Mouse (Mus musculus): ENCODE data around the gene Cdh20. TPM values are rescaled to one million over a fixed set of nuclear protein-coding genes. Genes with fewer than 3 reads are reported as not detected.

Cdh20 gene
- total and polyA plus RNA-seq, 2 experiments from 2014 or later, result 5.6 to 17.0 TPM

DNA sequence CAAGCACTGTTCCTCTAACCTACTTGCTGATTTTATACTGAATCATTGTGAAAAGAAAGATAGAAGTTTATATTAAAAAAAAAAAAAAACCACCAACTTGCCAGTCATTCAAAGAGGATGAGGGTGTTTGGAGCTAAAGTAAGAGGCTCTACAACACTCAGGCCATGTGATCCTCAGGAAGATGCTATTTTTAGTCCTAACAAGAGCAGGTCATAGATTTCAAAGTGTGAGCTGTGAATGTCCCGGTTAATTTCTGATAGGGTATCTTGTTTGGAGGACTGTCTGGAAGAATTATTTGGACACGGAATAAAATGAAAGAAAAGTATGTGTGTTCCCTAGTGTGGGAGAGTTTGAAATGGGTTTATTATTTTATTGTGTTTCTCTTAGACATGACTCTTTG is 49.2 kb downstream of the Cdh20 start:
- H3K4me2 ChIP-seq (ENCODE audit: low read depth, low read length), result no peak overlapping the region
- H3K4me3 ChIP-seq (ENCODE audit: low read length), result no peak overlapping the region
- WGBS, result 87% methylated on average over 2 of the region's 2 CpGs
- no peak overlapping the region for H3K9ac ChIP-seq (replicated peaks; ENCODE audit: low read length)
- TF ChIP-seq CTCF (IDR thresholded peaks at IDR 0.05; ENCODE audit: low read depth), result no peak
- DNase-seq (ENCODE audit: low spot score), result no peak
- no peak overlapping the region for H3K27ac ChIP-seq
- no peaks in the 10 kb centered on the region for H3K27me3 ChIP-seq (ENCODE audit: insufficient read depth, low read length)
- H3K9me3 ChIP-seq (ENCODE audit: low read length), result no peaks in the 10 kb centered on the region
- H3K36me3 ChIP-seq (ENCODE audit: insufficient read depth, low read length), result no peaks in the 10 kb centered on the region
- no peaks in the 10 kb centered on the region for H3K4me1 ChIP-seq (ENCODE audit: insufficient read depth, low read length)
- ATAC-seq, result no peak

DNA sequence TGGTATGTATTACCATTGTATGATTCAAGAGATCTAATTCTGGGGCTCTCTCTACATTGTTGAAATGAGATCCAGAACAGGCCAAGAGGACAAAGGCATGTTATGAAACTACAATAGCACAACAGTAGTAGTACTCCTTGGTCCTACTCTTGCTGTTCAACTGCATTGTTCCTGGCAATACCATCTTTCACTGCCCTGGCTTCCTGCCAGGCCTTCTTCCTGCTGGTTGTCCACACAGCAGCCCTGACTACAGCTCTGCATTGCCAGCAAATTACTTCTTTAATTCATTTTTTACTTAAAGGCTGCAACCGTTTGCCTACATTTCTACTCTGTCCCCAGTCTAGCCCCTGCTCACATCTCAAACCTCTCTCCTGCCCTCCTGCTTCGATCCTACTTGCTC is 59.8 kb downstream of the Cdh20 start:
- Histone ChIP-seq H3K4me3 (ENCODE audit: low read length) (no peak overlapping the region), H3K9ac (replicated peaks; ENCODE audit: low read length) (no peak overlapping the region), H3K36me3 (ENCODE audit: insufficient read depth, low read length) (no peaks in the 10 kb centered on the region), H3K27ac (no peak overlapping the region), H3K9me3 (ENCODE audit: low read length) (no peaks in the 10 kb centered on the region), H3K4me1 (ENCODE audit: insufficient read depth, low read length) (no peaks in the 10 kb centered on the region), H3K27me3 (ENCODE audit: insufficient read depth, low read length) (no peaks in the 10 kb centered on the region), H3K4me2 (ENCODE audit: low read depth, low read length) (no peak overlapping the region)
- no peak for TF ChIP-seq CTCF (IDR thresholded peaks at IDR 0.05; ENCODE audit: low read depth)
- DNase-seq (ENCODE audit: low spot score) (no peak), ATAC-seq (no peak)
- WGBS, result 73% methylated on average over 2 of the region's 2 CpGs

DNA sequence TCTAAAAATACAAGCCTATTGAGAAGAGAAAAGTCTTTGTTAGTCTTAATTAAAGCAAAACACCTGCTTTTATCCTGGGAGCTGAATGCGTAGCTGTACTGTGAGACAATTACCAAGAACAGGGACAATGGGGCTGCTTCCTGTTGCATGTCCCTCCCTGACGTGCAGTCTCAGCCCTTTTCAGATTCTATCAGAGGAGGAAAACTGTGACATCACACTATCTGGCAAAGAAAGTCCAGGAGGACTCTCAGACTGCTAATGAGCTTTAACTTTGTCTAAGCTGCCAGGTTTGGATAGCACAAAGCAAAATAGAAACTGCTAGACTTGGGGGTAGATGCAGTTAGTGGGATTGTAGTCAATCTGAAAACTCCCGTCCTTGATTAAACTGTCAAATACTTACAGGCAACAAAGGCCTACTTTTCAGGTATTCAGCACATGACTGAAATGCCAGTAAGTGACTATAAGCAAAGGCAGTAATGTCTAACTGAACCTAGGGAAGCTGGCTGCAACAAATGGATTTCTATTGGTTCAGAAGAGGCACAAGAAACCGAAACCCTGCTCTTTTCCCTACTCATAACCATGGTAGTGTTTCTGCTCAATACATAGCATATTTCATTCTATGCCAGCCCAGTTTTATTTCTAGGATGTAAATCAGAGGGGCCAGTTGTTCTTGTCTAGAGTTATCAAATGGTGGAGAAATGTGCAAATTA is 70.0 kb downstream of the Cdh20 start:
- ATAC-seq, result peak; percentile 91
- DNase-seq (ENCODE audit: low spot score), result peak; percentile 78
- Histone ChIP-seq H3K4me1 (ENCODE audit: insufficient read depth, low read length) (0 out of 2 replicates have a peak, but pooled peaks cover 4% of the 10 kb centered on the region), H3K4me2 (ENCODE audit: low read depth, low read length) (no peak overlapping the region), H3K9me3 (ENCODE audit: low read length) (no peaks in the 10 kb centered on the region), H3K27ac (peak overlapping the region; percentile 51), H3K9ac (replicated peaks; ENCODE audit: low read length) (no peak overlapping the region), H3K36me3 (ENCODE audit: insufficient read depth, low read length) (no peaks in the 10 kb centered on the region), H3K27me3 (ENCODE audit: insufficient read depth, low read length) (no peaks in the 10 kb centered on the region), H3K4me3 (ENCODE audit: low read length) (no peak overlapping the region)
- TF ChIP-seq CTCF (IDR thresholded peaks at IDR 0.05; ENCODE audit: low read depth), result no peak
- WGBS, result 42% methylated on average over 4 of the region's 4 CpGs

GRCm38 (mm10) chr1:104839051-104839450 is 70.7 kb downstream of the Cdh20 start:
- Histone ChIP-seq H3K9ac (replicated peaks; ENCODE audit: low read length) (no peak overlapping the region), H3K9me3 (ENCODE audit: low read length) (no peaks in the 10 kb centered on the region), H3K36me3 (ENCODE audit: insufficient read depth, low read length) (no peaks in the 10 kb centered on the region), H3K4me1 (ENCODE audit: insufficient read depth, low read length) (0 out of 2 replicates have a peak, but pooled peaks cover 4% of the 10 kb centered on the region), H3K4me2 (ENCODE audit: low read depth, low read length) (no peak overlapping the region), H3K27me3 (ENCODE audit: insufficient read depth, low read length) (no peaks in the 10 kb centered on the region), H3K27ac (peak overlapping the region; percentile 51), H3K4me3 (ENCODE audit: low read length) (no peak overlapping the region)
- no peak for TF ChIP-seq CTCF (IDR thresholded peaks at IDR 0.05; ENCODE audit: low read depth)
- ATAC-seq (0 out of 2 replicates have a peak, but pooled peaks have one; percentile 36), DNase-seq (ENCODE audit: low spot score) (peak; percentile 39)

GRCm38 (mm10) chr1:104848256-104848919 is 80.1 kb downstream of the Cdh20 start:
- Histone ChIP-seq H3K4me3 (ENCODE audit: low read length) (no peak overlapping the region), H3K9ac (replicated peaks; ENCODE audit: low read length) (no peak overlapping the region), H3K27ac (peak overlapping the region; percentile 21; the same call in 1 of the 2 replicates), H3K4me1 (ENCODE audit: insufficient read depth, low read length) (no peaks in the 10 kb centered on the region), H3K36me3 (ENCODE audit: insufficient read depth, low read length) (no peaks in the 10 kb centered on the region), H3K9me3 (ENCODE audit: low read length) (no peaks in the 10 kb centered on the region), H3K27me3 (ENCODE audit: insufficient read depth, low read length) (no peaks in the 10 kb centered on the region), H3K4me2 (ENCODE audit: low read depth, low read length) (no peak overlapping the region)
- TF ChIP-seq CTCF (IDR thresholded peaks at IDR 0.05; ENCODE audit: low read depth), result no peak
- peak; percentile 28 for DNase-seq (ENCODE audit: low spot score)
- ATAC-seq, result peak; percentile 87
- WGBS, result 10% methylated on average over 2 of the region's 2 CpGs

DNA sequence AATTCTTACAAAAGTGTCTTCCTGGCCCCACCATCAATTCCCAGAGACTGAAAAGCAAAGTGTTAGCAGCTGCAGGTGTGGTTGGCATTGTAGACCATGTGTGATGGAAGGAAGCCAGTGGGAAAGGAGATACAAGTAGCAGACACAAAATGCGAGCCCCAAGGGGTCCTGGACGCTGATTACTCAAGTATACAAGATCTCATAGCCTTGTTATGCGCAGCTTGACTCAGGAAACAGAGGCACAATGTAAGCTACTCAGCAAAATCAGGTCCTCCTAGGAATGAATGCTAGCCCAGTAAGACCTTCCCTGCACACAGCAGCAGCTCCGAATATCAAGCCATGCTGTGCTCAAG is 80.6 kb downstream of the Cdh20 start:
- Histone ChIP-seq H3K27ac (peak overlapping the region; percentile 21; the same call in 1 of the 2 replicates), H3K27me3 (ENCODE audit: insufficient read depth, low read length) (no peaks in the 10 kb centered on the region), H3K4me2 (ENCODE audit: low read depth, low read length) (no peak overlapping the region), H3K4me1 (ENCODE audit: insufficient read depth, low read length) (no peaks in the 10 kb centered on the region), H3K9ac (replicated peaks; ENCODE audit: low read length) (no peak overlapping the region), H3K9me3 (ENCODE audit: low read length) (no peaks in the 10 kb centered on the region), H3K4me3 (ENCODE audit: low read length) (no peak overlapping the region), H3K36me3 (ENCODE audit: insufficient read depth, low read length) (no peaks in the 10 kb centered on the region)
- DNase-seq (ENCODE audit: low spot score), result peak; percentile 22
- no peak for ATAC-seq
- 26% methylated on average over 4 of the region's 4 CpGs for WGBS
- no peak for TF ChIP-seq CTCF (IDR thresholded peaks at IDR 0.05; ENCODE audit: low read depth)

GRCm38 (mm10) chr1:104877384-104877783 is 109.1 kb downstream of the Cdh20 start:
- no peak overlapping the region for H3K4me2 ChIP-seq (ENCODE audit: low read depth, low read length)
- DNase-seq (ENCODE audit: low spot score), result no peak
- no peaks in the 10 kb centered on the region for H3K27me3 ChIP-seq (ENCODE audit: insufficient read depth, low read length)
- H3K36me3 ChIP-seq (ENCODE audit: insufficient read depth, low read length), result no peaks in the 10 kb centered on the region
- TF ChIP-seq CTCF (IDR thresholded peaks at IDR 0.05; ENCODE audit: low read depth), result no peak
- no peak overlapping the region for H3K4me3 ChIP-seq (ENCODE audit: low read length)
- 79% methylated on average over 1 of the region's 1 CpGs for WGBS
- H3K4me1 ChIP-seq (ENCODE audit: insufficient read depth, low read length), result no peaks in the 10 kb centered on the region
- H3K27ac ChIP-seq, result no peak overlapping the region
- no peak overlapping the region for H3K9ac ChIP-seq (replicated peaks; ENCODE audit: low read length)
- H3K9me3 ChIP-seq (ENCODE audit: low read length), result no peaks in the 10 kb centered on the region
- no peak for ATAC-seq
